Mouse (Mus musculus): ENCODE measurements around the gene Itgb3bp. TPM values are rescaled to one million over a fixed set of nuclear protein-coding genes. Genes with fewer than 3 reads are reported as not detected.
A peak's percentile ranks its signal among the peaks of the same experiment; 100 is the strongest.

The Itgb3bp gene
- polyA plus RNA-seq, 1 experiment = 7.6 TPM

- H3K4me3 ChIP-seq (ENCODE audit: control insufficient read depth, low read depth, low read length) = no peak overlapping the region
- TF ChIP-seq CTCF (IDR thresholded peaks at IDR 0.05; ENCODE audit: control insufficient read depth, insufficient read depth, insufficient replicate concordance, low read depth, low read length) = no peak
- TF ChIP-seq POLR2A (IDR thresholded peaks at IDR 0.05; ENCODE audit: control insufficient read depth, low read depth, low read length) = no peak
- H3K27me3 ChIP-seq (ENCODE audit: control insufficient read depth, insufficient read depth, low read length) = no peaks in the 10 kb centered on the region
- no peak overlapping the region for H3K27ac ChIP-seq (ENCODE audit: control insufficient read depth, insufficient read depth, low read depth, low read length)
- peaks cover 2% of the 10 kb centered on the region; the same call in 1 of the 2 replicates for H3K4me1 ChIP-seq (ENCODE audit: control insufficient read depth, insufficient read depth, low read length)
- no peaks in the 10 kb centered on the region for H3K36me3 ChIP-seq (ENCODE audit: control insufficient read depth, insufficient read depth, low read length)
Observed at GRCm38 (mm10) chr4:99934859-99935258, 5.2 kb upstream of the Itgb3bp start.

DNA sequence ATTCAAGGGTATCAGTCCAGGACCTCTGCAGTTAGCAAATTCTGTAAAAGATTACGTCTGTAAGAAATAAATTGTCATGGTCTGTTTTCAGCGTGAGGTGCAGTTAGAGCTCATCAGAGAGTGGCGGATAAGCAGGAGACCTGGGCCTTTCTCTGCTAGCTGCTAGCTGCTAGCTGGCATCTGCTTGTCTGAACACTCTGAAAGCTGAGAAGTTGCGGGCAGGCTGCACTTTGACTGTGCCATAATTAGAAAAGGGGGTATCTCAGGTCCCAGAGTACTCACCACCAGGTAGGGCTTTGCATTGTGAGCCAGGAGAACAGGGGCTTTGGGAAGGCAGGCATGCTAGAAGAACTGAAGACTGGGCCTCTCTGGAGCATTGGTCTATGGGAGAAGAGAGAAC, 2.2 kb upstream of the Itgb3bp start:
- H3K27ac ChIP-seq (ENCODE audit: control insufficient read depth, insufficient read depth, low read depth, low read length) = no peak overlapping the region
- H3K36me3 ChIP-seq (ENCODE audit: control insufficient read depth, insufficient read depth, low read length) = no peaks in the 10 kb centered on the region
- H3K4me1 ChIP-seq (ENCODE audit: control insufficient read depth, insufficient read depth, low read length) = peaks cover 4% of the 10 kb centered on the region
- H3K4me3 ChIP-seq (ENCODE audit: control insufficient read depth, low read depth, low read length) = no peak overlapping the region
- no peaks in the 10 kb centered on the region for H3K27me3 ChIP-seq (ENCODE audit: control insufficient read depth, insufficient read depth, low read length)
- TF ChIP-seq POLR2A (IDR thresholded peaks at IDR 0.05; ENCODE audit: control insufficient read depth, low read depth, low read length) (no peak), CTCF (IDR thresholded peaks at IDR 0.05; ENCODE audit: control insufficient read depth, insufficient read depth, insufficient replicate concordance, low read depth, low read length) (no peak)

DNA sequence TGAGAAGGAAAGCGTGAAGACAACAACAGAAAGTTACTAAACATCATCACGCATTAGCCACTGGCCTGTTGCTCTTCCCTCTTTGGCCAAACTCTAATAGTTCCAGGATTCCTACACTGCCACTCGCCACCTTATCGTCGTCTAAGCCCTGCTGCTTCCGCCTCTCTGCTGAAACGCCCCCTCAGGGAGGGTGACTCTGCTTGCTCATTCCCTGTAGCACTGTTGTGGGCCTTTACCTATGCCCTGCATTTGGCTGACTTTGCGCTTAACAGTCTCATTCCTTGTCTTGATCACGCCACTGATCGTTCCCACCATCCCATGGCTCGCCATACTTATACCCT, 1.6 kb upstream of the Itgb3bp start:
- no peak overlapping the region for H3K4me3 ChIP-seq (ENCODE audit: control insufficient read depth, low read depth, low read length)
- H3K4me1 ChIP-seq (ENCODE audit: control insufficient read depth, insufficient read depth, low read length) = peaks cover 4% of the 10 kb centered on the region
- TF ChIP-seq POLR2A (IDR thresholded peaks at IDR 0.05; ENCODE audit: control insufficient read depth, low read depth, low read length) = no peak
- no peaks in the 10 kb centered on the region for H3K27me3 ChIP-seq (ENCODE audit: control insufficient read depth, insufficient read depth, low read length)
- H3K36me3 ChIP-seq (ENCODE audit: control insufficient read depth, insufficient read depth, low read length) = no peaks in the 10 kb centered on the region
- no peak overlapping the region for H3K27ac ChIP-seq (ENCODE audit: control insufficient read depth, insufficient read depth, low read depth, low read length)

GRCm38 (mm10) chr4:99930518-99931239, 1.1 kb upstream of the Itgb3bp start:
- H3K4me3 ChIP-seq (ENCODE audit: control insufficient read depth, low read depth, low read length) = no peak overlapping the region
- TF ChIP-seq CTCF (IDR thresholded peaks at IDR 0.05; ENCODE audit: control insufficient read depth, insufficient read depth, insufficient replicate concordance, low read depth, low read length) = no peak
- no peak for TF ChIP-seq POLR2A (IDR thresholded peaks at IDR 0.05; ENCODE audit: control insufficient read depth, low read depth, low read length)
- no peaks in the 10 kb centered on the region for H3K36me3 ChIP-seq (ENCODE audit: control insufficient read depth, insufficient read depth, low read length)
- H3K27ac ChIP-seq (ENCODE audit: control insufficient read depth, insufficient read depth, low read depth, low read length) = no peak overlapping the region
- no peaks in the 10 kb centered on the region for H3K27me3 ChIP-seq (ENCODE audit: control insufficient read depth, insufficient read depth, low read length)
- peaks cover 4% of the 10 kb centered on the region for H3K4me1 ChIP-seq (ENCODE audit: control insufficient read depth, insufficient read depth, low read length)

DNA sequence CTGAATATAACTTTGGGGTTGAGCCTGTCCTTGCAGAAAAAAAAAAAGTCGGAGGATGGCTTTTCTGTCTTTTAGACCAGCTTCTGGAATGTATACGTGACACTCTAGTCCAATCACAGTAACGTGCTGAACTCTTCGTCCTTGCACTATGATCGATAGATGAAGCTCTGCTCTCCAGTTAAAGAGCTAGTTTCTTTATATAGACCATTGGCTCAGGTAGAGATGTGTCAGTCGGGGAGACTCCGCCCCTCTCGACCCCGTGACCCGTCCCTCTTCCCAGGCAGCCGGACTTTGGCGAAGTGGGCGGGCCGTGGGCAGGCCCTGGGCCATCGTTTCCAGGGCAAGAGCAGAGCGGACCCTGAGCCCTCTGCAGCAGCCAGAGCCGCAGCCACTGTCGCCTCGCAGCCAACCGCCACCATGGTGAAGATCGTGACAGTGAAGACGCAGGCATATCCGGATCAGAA, 432 bp downstream of the Itgb3bp start, which contains the start of gene Pgm1:
Pgm1 (plus strand) TSS at position 266 of the 464 bp plus-strand sequence.
- Histone ChIP-seq H3K36me3 (ENCODE audit: control insufficient read depth, insufficient read depth, low read length) (no peaks in the 10 kb centered on the region), H3K27me3 (ENCODE audit: control insufficient read depth, insufficient read depth, low read length) (no peaks in the 10 kb centered on the region), H3K27ac (ENCODE audit: control insufficient read depth, insufficient read depth, low read depth, low read length) (peak within 1 kb of the TSS; percentile 46), H3K4me1 (ENCODE audit: control insufficient read depth, insufficient read depth, low read length) (peaks cover 4% of the 10 kb centered on the region), H3K4me3 (ENCODE audit: control insufficient read depth, low read depth, low read length) (peak within 1 kb of the TSS; percentile 89)
- TF ChIP-seq CTCF (IDR thresholded peaks at IDR 0.05; ENCODE audit: control insufficient read depth, insufficient read depth, insufficient replicate concordance, low read depth, low read length) (no peak), POLR2A (IDR thresholded peaks at IDR 0.05; ENCODE audit: control insufficient read depth, low read depth, low read length) (no peak)

GRCm38 (mm10) chr4:99928521-99928920, 1.1 kb downstream of the Itgb3bp start:
- Histone ChIP-seq H3K27me3 (ENCODE audit: control insufficient read depth, insufficient read depth, low read length) (no peaks in the 10 kb centered on the region), H3K4me3 (ENCODE audit: control insufficient read depth, low read depth, low read length) (no peak overlapping the region), H3K4me1 (ENCODE audit: control insufficient read depth, insufficient read depth, low read length) (peaks cover 4% of the 10 kb centered on the region), H3K36me3 (ENCODE audit: control insufficient read depth, insufficient read depth, low read length) (no peaks in the 10 kb centered on the region), H3K27ac (ENCODE audit: control insufficient read depth, insufficient read depth, low read depth, low read length) (no peak overlapping the region)
- TF ChIP-seq POLR2A (IDR thresholded peaks at IDR 0.05; ENCODE audit: control insufficient read depth, low read depth, low read length) (no peak), CTCF (IDR thresholded peaks at IDR 0.05; ENCODE audit: control insufficient read depth, insufficient read depth, insufficient replicate concordance, low read depth, low read length) (no peak)

GRCm38 (mm10) chr4:99926380-99926779, 3.2 kb downstream of the Itgb3bp start:
- no peaks in the 10 kb centered on the region for H3K27me3 ChIP-seq (ENCODE audit: control insufficient read depth, insufficient read depth, low read length)
- H3K4me3 ChIP-seq (ENCODE audit: control insufficient read depth, low read depth, low read length) = no peak overlapping the region
- peaks cover 4% of the 10 kb centered on the region for H3K4me1 ChIP-seq (ENCODE audit: control insufficient read depth, insufficient read depth, low read length)
- H3K27ac ChIP-seq (ENCODE audit: control insufficient read depth, insufficient read depth, low read depth, low read length) = no peak overlapping the region
- TF ChIP-seq CTCF (IDR thresholded peaks at IDR 0.05; ENCODE audit: control insufficient read depth, insufficient read depth, insufficient replicate concordance, low read depth, low read length) (no peak), POLR2A (IDR thresholded peaks at IDR 0.05; ENCODE audit: control insufficient read depth, low read depth, low read length) (no peak)
- no peaks in the 10 kb centered on the region for H3K36me3 ChIP-seq (ENCODE audit: control insufficient read depth, insufficient read depth, low read length)
